Mouse (Mus musculus) midbrain, embryonic 13.5 days (tissue): ENCODE results near the gene Dus2. TPM values are rescaled to one million over a fixed set of nuclear protein-coding genes. Genes with fewer than 3 reads are reported as not detected.
"Not testable (repeated sequence)": the region's sequence is repeated elsewhere in the genome, so short reads cannot be mapped to it uniquely, and the experiment has no call there.

Experiments used
- ATAC-seq: fragments of 200-750 bp; cut with Nextera tagmentation; 2 replicates; pipeline ENCODE4 v1.8.0; 2017; ENCODE audit warnings: mild to moderate bottlenecking, moderate TSS enrichment, moderate library complexity
- H3K27ac ChIP-seq: fragments of 300-500 bp; sonication (generic); 2 replicates; pipeline ENCODE4 v1.5.1; 2015; ENCODE audit warnings: inconsistent platforms, mild to moderate bottlenecking, moderate library complexity
- H3K27me3 ChIP-seq: fragments of 300-500 bp; sonication (generic); 2 replicates; pipeline ENCODE4 v1.6.1; 2015; ENCODE audit warnings: mild to moderate bottlenecking, inconsistent platforms
- H3K36me3 ChIP-seq: fragments of 300-500 bp; sonication (generic); 2 replicates; pipeline ENCODE4 v1.6.1; 2015; ENCODE audit warnings: mild to moderate bottlenecking, inconsistent platforms
- H3K4me1 ChIP-seq: fragments of 300-500 bp; sonication (generic); replicated peaks from 2 replicates; pipeline ENCODE4 v1.6.1; 2015; ENCODE audit warnings: inconsistent platforms
- H3K4me2 ChIP-seq: fragments of 300-500 bp; sonication (generic); replicated peaks from 2 replicates; pipeline ENCODE4 v1.6.1; 2015; ENCODE audit warnings: moderate library complexity, mild to moderate bottlenecking, inconsistent platforms
- H3K4me3 ChIP-seq: fragments of 300-500 bp; sonication (generic); replicated peaks from 2 replicates; pipeline ENCODE4 v1.5.1; 2015; ENCODE audit warnings: mild to moderate bottlenecking, inconsistent platforms
- H3K9ac ChIP-seq: fragments of 300-500 bp; sonication (generic); replicated peaks from 2 replicates; pipeline ENCODE4 v1.6.1; 2015; ENCODE audit warnings: mild to moderate bottlenecking, inconsistent platforms
- H3K9me3 ChIP-seq: fragments of 300-500 bp; sonication (generic); 2 replicates; pipeline ENCODE4 v1.6.1; 2016; ENCODE audit warnings: mild to moderate bottlenecking, inconsistent platforms
- WGBS: fragments of 180-500 bp; shearing (Covaris S2); methylation state at CpG from one replicate; pipeline ENCODE4 v1.1.7; 2015; 5-methylcytosine and 5-hydroxymethylcytosine counted together
- polyA plus RNA-seq: library from polyadenylated mRNA; unstranded; fragments of >200 nt; fragmentation: Nextera tagmentation; extraction: Ambion mirVana; gene quantifications from 2 replicates; pipeline ENCODE4 v1.2.1, GENCODE M21; 2015

Gene Dus2
- polyA plus RNA-seq, 1 experiment from 2014 or later = 23.0 TPM

- H3K27me3 ChIP-seq = peaks cover 39% of the 10 kb centered on the region
- WGBS = 4% methylated on average over 39 of the region's 40 CpGs
- peaks cover 11% of the 10 kb centered on the region for H3K4me1 ChIP-seq
- peak overlapping the region; percentile 63 for H3K4me2 ChIP-seq
- no peak overlapping the region for H3K27ac ChIP-seq
- H3K4me3 ChIP-seq = peak overlapping the region; percentile 48
- H3K36me3 ChIP-seq = no peaks in the 10 kb centered on the region
- H3K9ac ChIP-seq = peak overlapping the region; percentile 53
- peak; percentile 50 for ATAC-seq
- no peaks in the 10 kb centered on the region for H3K9me3 ChIP-seq
These were observed 25.8 kb upstream of the Dus2 start for GRCm38 (mm10) chr8:105965266-105965904.

- Histone ChIP-seq H3K4me2 (peak within 1 kb of the TSS; percentile 63), H3K4me3 (peak within 1 kb of the TSS; percentile 48), H3K36me3 (no peaks in the 10 kb centered on the region), H3K27me3 (peaks cover 39% of the 10 kb centered on the region), H3K9ac (peak within 1 kb of the TSS; percentile 53), H3K9me3 (no peaks in the 10 kb centered on the region), H3K4me1 (peaks cover 11% of the 10 kb centered on the region), H3K27ac (no peak within 1 kb of the TSS)
- under 1% methylated on average over 44 of the region's 47 CpGs for WGBS
- ATAC-seq = peak; percentile 67
These were observed 25.2 kb upstream of the Dus2 start, which contains the start of gene Slc12a4 for GRCm38 (mm10) chr8:105965905-105966341. Gene Slc12a4, minus strand, starts transcription at chr8:105966097.

GRCm38 (mm10) chr8:105966692-105967311 lies 24.3 kb upstream of the Dus2 start:
- Histone ChIP-seq H3K9ac (no peak overlapping the region), H3K27me3 (peaks cover 39% of the 10 kb centered on the region), H3K4me3 (no peak overlapping the region), H3K4me2 (no peak overlapping the region; the same call in 1 of the 2 replicates), H3K27ac (no peak overlapping the region), H3K36me3 (no peaks in the 10 kb centered on the region), H3K9me3 (no peaks in the 10 kb centered on the region), H3K4me1 (peaks cover 11% of the 10 kb centered on the region)
- no peak for ATAC-seq
- WGBS = 8% methylated on average over 19 of the region's 19 CpGs

- Histone ChIP-seq H3K4me1 (peaks cover 11% of the 10 kb centered on the region), H3K27me3 (peaks cover 37% of the 10 kb centered on the region), H3K4me3 (no peak overlapping the region), H3K9me3 (no peaks in the 10 kb centered on the region), H3K36me3 (no peaks in the 10 kb centered on the region), H3K27ac (no peak overlapping the region), H3K4me2 (no peak overlapping the region), H3K9ac (no peak overlapping the region)
- 78% methylated on average over 1 of the region's 1 CpGs for WGBS
- no peak for ATAC-seq
These were observed 21.8 kb upstream of the Dus2 start for GRCm38 (mm10) chr8:105969367-105969766.

- H3K4me2 ChIP-seq = no peak overlapping the region
- no peak overlapping the region for H3K27ac ChIP-seq
- H3K27me3 ChIP-seq = peaks cover 19% of the 10 kb centered on the region
- H3K9ac ChIP-seq = no peak overlapping the region
- H3K36me3 ChIP-seq = no peaks in the 10 kb centered on the region
- WGBS = 76% methylated on average over 8 of the region's 8 CpGs
- no peak overlapping the region for H3K4me3 ChIP-seq
- no peaks in the 10 kb centered on the region for H3K9me3 ChIP-seq
- ATAC-seq = no peak
- no peaks in the 10 kb centered on the region for H3K4me1 ChIP-seq
These were observed 20.0 kb upstream of the Dus2 start for GRCm38 (mm10) chr8:105971019-105971720.

- no peak overlapping the region for H3K9ac ChIP-seq
- no peak overlapping the region for H3K4me3 ChIP-seq
- H3K27ac ChIP-seq = no peak overlapping the region
- H3K4me1 ChIP-seq = no peaks in the 10 kb centered on the region
- H3K36me3 ChIP-seq = no peaks in the 10 kb centered on the region
- no peak overlapping the region for H3K4me2 ChIP-seq
- 61% methylated on average over 7 of the region's 7 CpGs for WGBS
- H3K27me3 ChIP-seq = no peaks in the 10 kb centered on the region
- ATAC-seq = no peak
- no peaks in the 10 kb centered on the region for H3K9me3 ChIP-seq
These were observed 15.8 kb upstream of the Dus2 start for GRCm38 (mm10) chr8:105975363-105975762.

- Histone ChIP-seq H3K9me3 (no peaks in the 10 kb centered on the region), H3K9ac (no peak within 1 kb of the TSS), H3K27ac (no peak within 1 kb of the TSS), H3K27me3 (no peaks in the 10 kb centered on the region), H3K36me3 (no peaks in the 10 kb centered on the region), H3K4me1 (no peaks in the 10 kb centered on the region), H3K4me3 (no peak within 1 kb of the TSS), H3K4me2 (no peak within 1 kb of the TSS)
- WGBS = 94% methylated on average over 15 of the region's 15 CpGs
- ATAC-seq = no peak
These were observed 11.8 kb upstream of the Dus2 start, which contains the start of gene Dpep3 for GRCm38 (mm10) chr8:105979325-105979724. Gene Dpep3, minus strand, starts transcription at chr8:105979429.

GRCm38 (mm10) chr8:105981146-105981545 lies 10.0 kb upstream of the Dus2 start:
- Histone ChIP-seq H3K27me3 (no peaks in the 10 kb centered on the region), H3K4me2 (no peak overlapping the region), H3K36me3 (no peaks in the 10 kb centered on the region), H3K9ac (no peak overlapping the region), H3K4me3 (no peak overlapping the region), H3K4me1 (no peaks in the 10 kb centered on the region), H3K9me3 (no peaks in the 10 kb centered on the region), H3K27ac (no peak overlapping the region)
- no peak for ATAC-seq
- WGBS = 92% methylated on average over 1 of the region's 1 CpGs

GRCm38 (mm10) chr8:105983406-105983805 lies 7.7 kb upstream of the Dus2 start:
- WGBS = 83% methylated on average over 11 of the region's 11 CpGs
- H3K4me2 ChIP-seq, H3K9me3 ChIP-seq, H3K36me3 ChIP-seq, ATAC-seq, H3K4me3 ChIP-seq, H3K4me1 ChIP-seq, H3K27ac ChIP-seq, H3K27me3 ChIP-seq, H3K9ac ChIP-seq: not testable (repeated sequence)

GRCm38 (mm10) chr8:105988546-105988945 lies 2.6 kb upstream of the Dus2 start:
- Histone ChIP-seq H3K4me1 (peaks cover 5% of the 10 kb centered on the region; the same call in 1 of the 2 replicates), H3K9ac (no peak overlapping the region), H3K36me3 (no peaks in the 10 kb centered on the region), H3K9me3 (no peaks in the 10 kb centered on the region), H3K4me3 (no peak overlapping the region), H3K27ac (no peak overlapping the region), H3K4me2 (no peak overlapping the region), H3K27me3 (0 out of 2 replicates have a peak, but pooled peaks cover 5% of the 10 kb centered on the region)
- ATAC-seq = no peak
- 88% methylated on average over 11 of the region's 11 CpGs for WGBS

GRCm38 (mm10) chr8:105991546-105991945 lies 409 bp downstream of the Dus2 start:
- 88% methylated on average over 2 of the region's 2 CpGs for WGBS

GRCm38 (mm10) chr8:105992499-105992898 lies 1.4 kb downstream of the Dus2 start:
- Histone ChIP-seq H3K36me3 (no peaks in the 10 kb centered on the region), H3K9ac (no peak overlapping the region), H3K9me3 (no peaks in the 10 kb centered on the region), H3K4me1 (peaks cover 5% of the 10 kb centered on the region; the same call in 1 of the 2 replicates), H3K4me2 (no peak overlapping the region), H3K27me3 (0 out of 2 replicates have a peak, but pooled peaks cover 5% of the 10 kb centered on the region), H3K27ac (no peak overlapping the region), H3K4me3 (no peak overlapping the region)
- 64% methylated on average over 5 of the region's 5 CpGs for WGBS
- ATAC-seq = no peak

More at GRCm38 (mm10) chr8:105991546-105991945, 409 bp downstream of the Dus2 start:
- H3K27ac ChIP-seq = no peak overlapping the region
- H3K4me1 ChIP-seq = peaks cover 5% of the 10 kb centered on the region; the same call in 1 of the 2 replicates
- H3K4me3 ChIP-seq = no peak overlapping the region
- 0 out of 2 replicates have a peak, but pooled peaks cover 5% of the 10 kb centered on the region for H3K27me3 ChIP-seq
- no peak overlapping the region for H3K4me2 ChIP-seq
- no peaks in the 10 kb centered on the region for H3K9me3 ChIP-seq
- H3K36me3 ChIP-seq = no peaks in the 10 kb centered on the region
- no peak overlapping the region for H3K9ac ChIP-seq
- no peak for ATAC-seq
